Mouse (Mus musculus) layer of hippocampus, postnatal 14 days (tissue): Measurements from ENCODE around the gene Supv3l1. TPM values are rescaled to one million over a fixed set of nuclear protein-coding genes. Genes with fewer than 3 reads are reported as not detected.

ENCODE experiments used
- DNase-seq, 2 experiments: peaks; one replicate each; pipeline ENCODE4 v3.0.0; 2021 to 2022; ENCODE audit warnings: low spot score in 2 of 2, mixed read lengths in 1 of 2
- total RNA-seq, 2 experiments: library from RNA; stranded (reverse); gene quantifications; 2 replicates each; pipeline ENCODE4 v1.2.3; 2021

The Supv3l1 gene
- total RNA-seq, 2 experiments from 2014 or later, result 20.8 to 22.6 TPM

DNA sequence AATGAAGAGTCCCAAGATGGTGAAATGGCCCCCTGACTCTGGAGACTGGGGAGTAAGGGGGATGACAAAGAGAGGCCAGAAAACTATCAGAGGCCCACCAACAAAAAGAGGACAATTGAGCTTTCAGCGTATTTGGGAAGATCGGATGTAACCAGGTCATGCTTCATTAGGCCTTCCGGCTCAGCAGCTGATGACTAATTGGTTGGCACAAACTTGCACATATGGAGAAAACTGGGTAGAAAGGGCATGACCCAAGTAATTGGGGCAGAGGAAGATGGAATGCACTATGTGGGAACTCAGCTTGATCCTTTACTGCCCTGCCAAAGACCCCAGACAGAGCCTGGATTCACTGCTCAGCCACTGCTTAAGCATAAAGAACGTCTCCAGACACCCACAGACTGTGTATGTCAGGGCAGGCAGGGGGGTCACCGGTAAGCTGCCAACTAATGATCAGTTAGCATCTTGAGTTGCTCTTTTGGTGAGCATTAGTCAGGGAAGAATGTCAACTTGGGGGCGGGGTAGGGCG is 30.6 kb downstream of the Supv3l1 start:
- DNase-seq, result no peak

DNA sequence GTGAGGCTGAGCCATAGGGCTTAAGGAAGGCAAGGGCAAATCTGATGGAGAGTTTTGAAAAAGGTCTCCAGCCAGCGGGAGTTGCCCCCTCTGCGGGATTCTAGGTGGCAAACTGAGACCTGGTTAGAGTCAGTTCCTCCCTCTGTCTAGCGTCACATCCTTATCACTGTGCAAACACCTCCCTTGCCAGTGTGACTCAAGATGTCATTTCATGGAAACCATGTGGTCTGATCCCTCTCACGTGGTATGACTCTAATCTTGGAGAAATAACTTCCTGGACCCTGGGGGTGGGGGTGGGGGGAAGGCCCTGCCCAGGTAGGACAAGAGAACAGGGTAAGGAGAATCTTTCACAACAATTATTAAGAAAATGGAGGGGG is 35.9 kb downstream of the Supv3l1 start:
- no peak for DNase-seq

DNA sequence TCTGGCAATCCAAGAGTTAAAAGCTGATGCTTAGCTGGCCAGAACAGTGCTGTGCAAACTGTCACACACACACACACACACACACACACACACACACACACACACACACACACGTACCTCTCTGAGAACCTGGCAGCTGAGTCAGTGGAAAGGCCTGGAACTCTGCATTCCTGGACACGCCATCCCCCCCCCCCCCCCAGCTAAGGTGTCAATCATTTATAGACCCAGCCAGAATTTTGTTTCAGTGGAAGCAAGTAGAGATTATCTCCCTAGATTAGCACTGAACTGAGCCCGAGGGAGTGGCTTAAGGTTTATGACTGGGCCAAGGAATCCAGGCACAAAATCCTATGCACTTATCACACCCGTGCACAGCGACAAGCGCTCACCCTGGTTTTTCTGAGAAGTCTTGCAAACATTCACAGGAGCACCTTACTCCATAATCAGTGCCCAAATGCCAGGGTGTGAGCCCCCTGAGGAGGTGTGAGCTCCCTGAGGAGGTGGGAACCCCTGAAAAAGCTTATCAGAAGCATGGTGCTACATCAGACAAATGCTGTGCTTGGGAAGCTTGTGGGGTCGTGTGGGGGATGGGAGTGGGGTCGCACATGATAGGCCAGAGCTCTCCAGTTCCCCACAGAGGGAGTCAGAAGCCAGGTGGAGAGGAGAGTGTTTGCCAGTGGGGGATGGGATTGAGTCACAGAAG is 36.5 kb downstream of the Supv3l1 start:
- DNase-seq, result no peak

DNA sequence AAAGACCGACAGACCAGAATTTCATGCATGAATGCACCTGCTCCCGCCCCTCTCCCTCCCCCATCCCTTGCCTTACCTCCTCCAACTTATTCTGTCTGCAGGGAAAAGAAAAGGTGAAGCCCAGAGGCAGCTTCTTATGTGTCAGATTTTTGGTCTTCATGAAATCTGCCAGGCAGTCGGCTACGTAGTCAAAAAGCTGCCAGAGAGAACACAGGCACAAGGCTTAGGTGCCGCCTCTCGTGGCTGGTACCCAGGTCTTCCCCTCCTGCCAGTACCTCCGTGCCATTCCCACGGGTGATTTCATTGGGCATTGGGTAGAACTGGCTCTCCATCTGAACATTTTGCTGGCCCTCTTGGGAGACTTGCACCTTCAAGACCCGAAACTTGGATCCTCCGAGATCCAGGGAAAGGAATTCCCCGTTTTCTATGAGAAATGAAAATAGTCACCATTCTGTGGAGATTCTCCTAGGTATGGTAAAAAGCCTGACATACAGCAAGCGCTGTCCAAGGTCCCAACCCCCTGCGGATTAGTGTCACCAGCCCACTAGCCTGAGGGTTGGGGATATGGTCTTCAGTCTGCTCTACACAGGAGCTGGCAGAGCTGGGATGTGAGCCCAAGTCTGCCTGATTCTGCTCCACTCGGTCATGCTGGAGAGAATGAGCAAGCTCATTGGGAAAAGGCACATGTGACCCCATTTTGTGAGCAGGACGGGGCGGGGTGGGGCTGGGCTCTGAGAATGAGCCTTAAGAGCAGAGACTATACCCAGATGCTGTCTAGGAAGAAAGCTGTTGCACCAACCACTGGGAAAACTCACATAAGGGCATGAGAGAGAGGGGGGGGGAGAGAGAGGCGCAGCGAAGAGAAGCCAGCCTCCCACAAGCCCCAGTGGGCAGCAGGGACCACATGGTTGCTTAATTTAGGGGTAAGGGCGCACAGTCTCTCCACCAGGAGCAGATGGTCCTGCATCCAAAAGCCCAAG is 37.8 kb downstream of the Supv3l1 start:
- peak in 1 of 2 experiments; percentile 31 for DNase-seq

DNA sequence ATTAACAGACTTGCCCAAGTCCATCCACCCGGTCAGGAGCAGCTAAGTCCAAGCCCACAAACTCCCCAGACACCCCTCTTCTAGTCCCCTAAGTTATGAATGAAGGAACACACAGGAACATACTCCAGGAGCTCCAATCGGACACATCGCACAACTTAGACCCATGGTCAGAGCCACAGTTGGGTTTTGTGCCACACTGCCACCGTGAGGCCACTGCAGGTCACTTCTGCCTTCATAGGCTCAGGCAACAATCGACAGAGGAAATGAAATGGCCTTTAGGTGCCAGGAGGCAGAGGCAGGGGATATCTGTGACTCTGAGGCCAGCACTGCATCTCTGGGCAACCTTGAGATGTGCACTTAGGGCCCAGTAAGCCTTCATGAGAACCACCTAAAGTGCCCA is 38.6 kb downstream of the Supv3l1 start:
- DNase-seq, result peak; percentile 63 to 66

DNA sequence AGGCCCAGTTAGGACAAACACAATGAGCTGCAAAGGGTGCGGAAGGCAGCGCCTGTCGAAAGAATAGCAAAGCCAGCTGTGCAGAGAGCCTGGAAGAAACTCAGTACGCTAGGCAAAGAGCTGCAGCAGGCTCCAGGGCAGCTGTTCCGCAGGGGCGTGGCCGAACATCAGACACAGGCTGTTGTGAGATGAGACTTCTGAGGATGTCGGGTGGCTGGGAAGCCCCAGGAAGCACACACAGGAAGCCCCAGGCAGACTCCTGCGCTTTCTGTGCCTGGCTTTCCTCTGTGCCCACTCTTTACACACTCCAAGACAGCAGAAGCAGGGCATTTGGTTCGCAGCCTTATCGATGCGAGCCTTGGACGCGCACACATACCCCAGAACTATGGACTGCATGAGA is 44.6 kb downstream of the Supv3l1 start:
- no peak for DNase-seq

DNA sequence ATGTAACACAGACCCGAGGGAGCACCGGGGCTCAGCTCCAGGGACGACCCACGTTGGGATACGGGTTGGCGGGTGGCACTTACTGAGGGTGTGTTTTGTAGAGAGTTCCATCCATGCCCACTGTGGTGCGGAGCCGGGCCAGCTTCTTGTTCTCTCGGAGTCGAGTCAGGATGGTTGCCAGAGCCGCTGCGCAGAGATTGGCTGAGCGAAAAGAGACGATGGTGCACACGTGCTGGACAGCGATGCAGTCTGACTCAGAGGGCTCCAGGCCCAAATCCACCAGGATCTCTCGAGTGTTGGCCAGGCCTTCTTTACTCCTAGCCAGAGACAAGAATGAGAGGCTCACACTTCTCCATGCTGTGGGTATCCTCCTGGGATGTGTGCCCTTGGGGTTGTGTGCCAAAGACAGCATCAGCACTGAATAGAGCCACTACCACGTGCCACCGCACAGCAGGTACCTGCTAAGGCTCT is 47.9 kb downstream of the Supv3l1 start:
- DNase-seq, result peak; percentile 41 to 57

DNA sequence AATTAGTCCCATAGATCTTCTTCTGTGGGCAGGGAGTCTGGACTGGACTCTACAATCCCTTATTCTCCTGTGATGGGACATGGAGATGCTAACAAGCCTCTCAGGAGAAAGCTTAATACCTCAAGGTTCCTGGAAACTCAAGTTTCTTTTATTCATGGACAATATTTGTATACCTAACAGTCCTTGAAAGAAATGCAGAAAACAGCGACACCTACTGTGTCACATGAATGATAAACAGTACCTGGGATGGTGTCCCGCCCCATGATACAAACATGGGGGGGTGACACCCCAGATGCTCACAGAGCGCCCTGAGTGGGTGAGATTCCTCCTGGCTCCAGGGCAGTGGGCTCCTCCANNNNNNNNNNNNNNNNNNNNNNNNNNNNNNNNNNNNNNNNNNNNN is 66.5 kb downstream of the Supv3l1 start:
- DNase-seq, result no peak

DNA sequence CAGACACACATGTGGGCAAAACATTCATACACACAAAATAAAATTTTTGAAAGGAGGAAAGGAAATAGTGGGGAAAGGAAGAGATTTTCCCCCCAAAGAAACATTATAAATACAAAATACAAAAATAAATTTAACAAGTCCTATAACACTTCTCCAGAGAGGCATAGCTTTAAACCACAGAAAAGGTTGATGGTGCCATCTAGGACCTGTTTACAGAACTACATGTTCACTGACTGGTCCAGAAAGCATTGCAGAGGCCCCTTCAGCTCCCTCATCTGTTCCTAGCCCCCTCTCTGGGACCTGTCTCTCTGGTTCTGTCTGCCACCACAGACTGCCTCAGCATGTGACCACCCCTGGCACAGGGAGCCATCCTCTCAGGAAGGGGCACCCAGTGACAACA is 68.6 kb downstream of the Supv3l1 start:
- no peak for DNase-seq

DNA sequence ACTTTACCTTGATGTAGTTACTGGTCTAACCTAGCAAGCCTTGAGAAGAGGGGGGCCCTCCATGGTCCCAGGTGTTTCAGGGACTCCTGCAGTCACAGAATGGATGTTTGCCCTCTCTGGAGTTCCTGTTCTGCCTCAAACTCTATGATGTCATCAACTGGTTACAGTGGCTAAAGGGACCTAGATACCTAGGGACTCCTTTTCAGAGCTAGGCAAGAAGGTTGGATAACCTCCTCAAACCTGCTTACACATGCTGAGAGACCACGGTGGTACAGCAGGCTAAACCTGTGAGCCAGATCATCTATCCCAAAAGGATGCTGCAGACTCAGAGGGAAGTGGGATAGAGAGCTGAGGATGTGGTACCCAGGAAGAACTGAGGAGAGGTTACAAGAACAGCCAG is 69.7 kb downstream of the Supv3l1 start, which contains the start of gene Hk1:
Hk1 (minus strand) TSS at position 101 of the 400 bp plus-strand sequence.
- no peak for DNase-seq

Other genes starting within 250 kb of the Supv3l1 start
- gene Tspan15, start 218.5 kb downstream of the Supv3l1 start, total RNA-seq, result 10 to 100 TPM; 18.0 to 20.0 TPM
- gene Tacr2, start 197.3 kb downstream of the Supv3l1 start, total RNA-seq, result under 1 TPM; 0.18 to 0.33 TPM
- gene Hk1, start 69.8 kb downstream of the Supv3l1 start, total RNA-seq, result 100 to 1,000 TPM; 307 to 312 TPM
- gene Hkdc1, start 27.2 kb downstream of the Supv3l1 start, total RNA-seq, result 1 to 10 TPM; 3.2 to 5.7 TPM
- 1 to 10 TPM; 1.6 to 1.8 TPM for gene 4930507D05Rik, start 249 bp downstream of the Supv3l1 start, total RNA-seq
- gene Vps26a, start 37.1 kb upstream of the Supv3l1 start, total RNA-seq, result 10 to 100 TPM; 40.3 to 42.2 TPM
- 10 to 100 TPM; 10.0 to 11.9 TPM for gene Srgn, start 77.7 kb upstream of the Supv3l1 start, total RNA-seq
- gene Kif1bp, start 128.7 kb upstream of the Supv3l1 start, total RNA-seq, result 100 to 1,000 TPM; 184 to 187 TPM
- gene Ddx21, start 152.5 kb upstream of the Supv3l1 start, total RNA-seq, result 10 to 100 TPM; 24.3 to 26.0 TPM
- 10 to 100 TPM; 79.3 to 86.0 TPM for gene Ddx50, start 201.5 kb upstream of the Supv3l1 start, total RNA-seq